Mouse (Mus musculus): ENCODE results near the gene Ptpro. TPM values are rescaled to one million over a fixed set of nuclear protein-coding genes. Genes with fewer than 3 reads are reported as not detected.
A peak's percentile ranks its signal among the peaks of the same experiment; 100 is the strongest.

Ptpro gene
- total RNA-seq, 2 experiments from 2014 or later, result 24.6 to 41.4 TPM

DNA sequence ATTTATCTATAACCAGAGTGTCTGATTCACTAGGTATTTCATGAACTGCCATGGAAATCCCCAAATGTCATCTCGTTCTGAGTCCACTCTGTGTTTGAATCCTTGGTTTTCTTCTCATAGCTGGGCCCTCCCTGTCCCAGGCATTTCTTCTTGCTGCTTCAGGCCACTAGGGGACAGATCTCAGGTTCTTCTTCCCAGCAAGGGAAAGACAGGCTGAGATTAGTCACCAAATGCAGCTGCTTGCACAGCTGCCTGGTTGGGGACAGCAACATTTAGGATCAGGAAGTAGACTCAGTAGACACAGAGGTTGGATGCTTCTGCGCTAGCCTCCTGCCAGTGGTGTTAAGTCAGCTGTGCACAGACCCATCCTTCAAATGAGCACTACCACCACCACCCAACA is 113.5 kb downstream of the Ptpro start:
- intact Hi-C loops (cut with DNase I), result loop anchor here (10.0 kb wide), 1 partner anchor 111 kb away; the partner anchor contains the start of gene Ptpro
- no peak for DNase-seq (ENCODE audit: low spot score in 2 of 2)

- DNase-seq (ENCODE audit: low spot score in 2 of 2), result no peak
- intact Hi-C loops (cut with DNase I), result no loop called here
Observed at GRCm38 (mm10) chr6:137370745-137371144, 118.6 kb downstream of the Ptpro start.

GRCm38 (mm10) chr6:137371455-137371854 is 119.3 kb downstream of the Ptpro start:
- DNase-seq (ENCODE audit: low spot score in 2 of 2), result no peak
- intact Hi-C loops (cut with DNase I), result no loop called here

DNA sequence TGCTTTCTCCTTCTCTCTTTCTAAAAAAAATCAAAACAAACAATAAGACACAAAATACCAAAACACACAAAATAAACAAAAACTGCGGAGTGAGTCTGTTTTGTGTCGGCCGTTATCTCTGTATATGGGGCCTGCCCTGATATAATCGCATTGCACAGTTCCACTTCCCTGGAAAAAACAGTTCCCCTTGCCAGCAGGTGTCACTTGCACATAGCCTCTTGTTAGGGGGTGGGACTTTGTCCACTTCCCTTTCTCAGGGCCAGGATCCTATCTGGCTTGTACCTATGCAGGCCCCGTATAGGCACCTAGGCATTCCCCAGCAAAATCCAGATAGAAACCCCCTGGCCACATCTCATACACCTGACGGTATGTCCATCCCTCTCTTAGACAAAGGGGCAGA is 121.8 kb downstream of the Ptpro start:
- intact Hi-C loops (cut with DNase I), result no loop called here
- no peak for DNase-seq (ENCODE audit: low spot score in 2 of 2)

- no peak for DNase-seq (ENCODE audit: low spot score in 2 of 2)
- intact Hi-C loops (cut with DNase I), result no loop called here
Observed at GRCm38 (mm10) chr6:137382546-137382945, 130.4 kb downstream of the Ptpro start.

GRCm38 (mm10) chr6:137386344-137386743 is 134.2 kb downstream of the Ptpro start:
- no peak for DNase-seq (ENCODE audit: low spot score in 2 of 2)
- intact Hi-C loops (cut with DNase I), result no loop called here

DNA sequence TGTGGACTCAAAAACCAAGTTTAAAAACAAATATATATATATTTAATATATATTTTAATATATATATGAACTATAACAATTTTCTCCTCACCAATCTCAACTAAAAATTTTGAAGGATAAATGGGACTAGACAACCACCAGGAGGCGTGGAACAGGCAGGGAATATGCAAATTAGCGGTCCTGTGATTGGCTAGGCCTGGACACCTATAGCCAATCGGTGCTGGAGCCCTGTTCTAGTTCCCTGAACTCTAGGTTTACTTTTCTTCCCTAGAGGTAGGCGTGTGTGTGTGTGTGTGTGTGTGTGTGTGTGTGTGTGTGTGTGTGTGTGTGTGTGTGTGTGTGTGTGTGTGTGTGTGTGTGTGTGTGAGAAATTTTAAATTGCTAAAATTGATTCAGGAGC is 134.8 kb downstream of the Ptpro start:
- no peak for DNase-seq (ENCODE audit: low spot score in 2 of 2)
- intact Hi-C loops (cut with DNase I), result no loop called here

- intact Hi-C loops (cut with DNase I), result no loop called here
- DNase-seq (ENCODE audit: low spot score in 2 of 2), result no peak
Observed at GRCm38 (mm10) chr6:137395075-137395474, 143.0 kb downstream of the Ptpro start.

DNA sequence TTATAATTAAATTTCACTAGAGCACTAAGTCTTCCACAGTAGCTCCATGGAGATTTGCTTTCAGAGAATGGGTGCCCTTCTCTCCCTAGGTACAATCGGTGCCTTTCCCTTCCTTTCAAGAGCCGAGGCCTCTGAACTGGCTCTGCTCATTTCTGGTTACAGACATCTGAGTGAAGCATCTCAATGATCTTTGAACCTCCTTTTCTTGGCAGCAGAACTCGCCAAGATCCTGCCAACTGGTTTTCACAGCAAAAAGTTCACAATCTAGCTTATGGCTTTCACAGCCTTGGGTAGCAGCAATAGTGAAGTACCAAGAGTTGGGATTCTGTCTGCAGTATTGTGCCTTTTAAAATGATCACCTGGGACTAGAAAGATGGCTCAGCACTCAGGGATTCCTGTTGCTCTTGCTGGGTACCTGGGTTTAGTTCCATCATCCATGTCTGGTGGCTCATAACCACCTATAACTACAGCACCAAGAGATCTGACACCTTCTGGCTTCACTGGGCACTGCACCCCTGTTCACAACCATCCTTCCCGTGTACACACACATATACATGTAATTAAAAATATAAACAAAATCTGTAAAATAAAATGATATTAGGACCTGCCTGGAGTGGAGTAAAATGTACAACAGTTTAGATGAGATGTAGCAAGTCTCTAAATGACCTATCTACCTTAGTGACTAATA is 144.1 kb downstream of the Ptpro start:
- intact Hi-C loops (cut with DNase I), result loop anchor here (2.0 kb wide), 1 partner anchor 189 kb away; no protein-coding TSS in a partner anchor
- no peak for DNase-seq (ENCODE audit: low spot score in 2 of 2)

- intact Hi-C loops (cut with DNase I), result loop anchor here (2.0 kb wide), 1 partner anchor 191 kb away; no protein-coding TSS in a partner anchor
- no peak for DNase-seq (ENCODE audit: low spot score in 2 of 2)
Observed at GRCm38 (mm10) chr6:137397358-137397757, 145.2 kb downstream of the Ptpro start.

GRCm38 (mm10) chr6:137404196-137404595 is 152.1 kb downstream of the Ptpro start:
- intact Hi-C loops (cut with DNase I), result no loop called here
- DNase-seq (ENCODE audit: low spot score in 2 of 2), result no peak

GRCm38 (mm10) chr6:137405690-137406089 is 153.6 kb downstream of the Ptpro start:
- no peak for DNase-seq (ENCODE audit: low spot score in 2 of 2)

DNA sequence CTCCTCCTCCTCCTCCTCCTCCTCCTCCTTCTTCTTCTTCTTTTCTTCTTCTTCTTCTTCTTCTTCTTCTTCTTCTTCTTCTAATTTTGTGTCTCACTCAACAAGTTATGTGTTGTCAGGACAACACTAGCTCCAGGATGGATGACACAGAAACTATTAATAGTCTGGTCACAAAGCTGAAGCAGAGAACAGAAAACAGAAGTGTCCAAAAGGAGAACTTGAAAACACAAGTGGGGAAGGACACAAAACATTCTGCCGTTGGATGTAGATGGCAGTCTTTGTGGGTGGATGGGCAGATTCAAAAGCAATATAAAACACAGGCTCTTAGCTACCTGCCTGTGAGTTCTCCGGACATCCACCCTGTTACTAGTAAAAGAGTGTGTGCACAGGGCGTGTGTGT is 158.4 kb downstream of the Ptpro start:
- DNase-seq (ENCODE audit: low spot score in 2 of 2), result no peak
- intact Hi-C loops (cut with DNase I), result no loop called here

More at GRCm38 (mm10) chr6:137405690-137406089, 153.6 kb downstream of the Ptpro start:
- intact Hi-C loops (cut with DNase I), result no loop called here

- DNase-seq (ENCODE audit: low spot score in 2 of 2), result no peak
- intact Hi-C loops (cut with DNase I), result no loop called here
Observed at GRCm38 (mm10) chr6:137411901-137412378, 159.8 kb downstream of the Ptpro start.

DNA sequence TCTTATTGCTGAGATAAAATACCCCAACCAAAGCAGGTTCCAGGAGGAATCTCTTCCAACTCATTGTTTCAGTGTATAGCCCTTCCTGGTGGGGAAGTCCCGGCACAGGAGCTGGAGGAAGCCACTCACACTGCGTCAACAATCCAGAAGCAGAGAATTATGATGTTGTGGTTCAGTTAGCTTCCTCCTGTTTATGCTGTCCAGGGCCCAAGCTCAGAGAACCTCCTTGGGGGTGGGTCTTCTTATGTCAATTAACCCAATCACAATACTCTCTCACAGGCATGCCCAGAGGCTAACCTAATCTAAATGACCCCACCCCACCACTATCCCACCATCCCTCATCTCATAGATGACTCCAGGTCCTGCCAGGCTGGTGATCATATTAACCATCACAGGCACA is 160.9 kb downstream of the Ptpro start:
- intact Hi-C loops (cut with DNase I), result no loop called here
- no peak for DNase-seq (ENCODE audit: low spot score in 2 of 2)

DNA sequence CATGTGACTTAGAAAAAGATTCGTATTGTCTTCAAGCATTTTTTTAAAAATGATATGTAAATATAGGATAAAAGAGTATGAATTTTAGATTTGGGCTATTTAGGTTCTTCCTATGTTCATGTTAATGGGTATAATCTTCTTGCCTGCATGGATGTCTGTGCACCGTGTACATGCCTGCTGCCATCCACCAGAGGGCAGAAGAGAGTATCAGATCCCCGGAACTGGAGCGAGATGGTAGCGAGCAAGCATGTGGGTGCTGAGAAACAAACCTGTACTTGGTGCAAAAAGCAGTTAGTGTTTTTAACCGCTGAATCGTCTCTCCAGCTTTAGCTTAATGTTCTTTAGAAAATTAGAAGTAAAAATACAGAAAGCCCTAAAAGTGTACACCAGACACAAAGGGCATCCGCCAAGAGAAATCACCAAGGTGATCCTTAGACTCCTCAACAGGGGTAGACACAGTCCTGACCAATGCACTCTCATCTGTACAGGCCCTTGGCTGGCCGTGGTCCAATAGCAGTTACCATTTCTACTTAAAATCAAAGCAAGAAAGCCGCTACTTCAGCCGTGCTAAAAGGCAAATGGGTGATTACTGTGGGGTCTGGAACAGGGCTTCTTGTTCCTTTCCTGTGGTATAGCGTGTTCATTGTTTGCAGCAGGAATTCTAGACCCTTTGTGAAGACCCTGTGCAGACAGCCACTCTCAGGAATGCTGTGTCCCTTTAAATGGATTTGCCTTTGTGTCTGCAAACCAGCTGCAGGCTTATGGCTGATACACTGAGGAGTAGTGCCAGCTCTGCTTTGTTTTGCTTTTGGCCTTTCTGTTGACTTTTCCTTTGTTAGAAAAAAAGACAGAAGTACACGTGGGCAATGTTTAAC is 162.6 kb downstream of the Ptpro start:
- peak in 1 of 2 experiments; percentile 35 for DNase-seq (ENCODE audit: low spot score in 2 of 2)
- intact Hi-C loops (cut with DNase I), result no loop called here

DNA sequence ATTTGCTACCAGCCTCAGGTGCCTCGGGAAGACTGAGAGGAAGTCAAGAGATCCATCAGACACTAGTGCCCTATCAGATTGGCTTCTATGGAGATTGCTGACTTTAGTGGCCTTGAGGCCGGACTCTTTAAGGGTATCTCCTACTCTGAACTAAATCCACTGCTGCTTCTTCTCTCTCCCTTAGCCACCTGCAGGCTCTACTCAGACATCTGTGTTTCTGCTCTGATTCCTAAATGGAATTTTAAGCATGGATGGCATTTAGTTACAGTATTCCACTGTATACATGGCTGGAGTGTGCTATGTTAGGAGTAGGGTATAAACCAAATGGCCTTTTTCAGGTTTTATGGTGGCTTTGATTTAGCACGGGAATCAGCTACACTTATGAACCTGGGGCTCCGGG is 170.7 kb downstream of the Ptpro start:
- DNase-seq (ENCODE audit: low spot score in 2 of 2), result no peak
- intact Hi-C loops (cut with DNase I), result no loop called here

DNA sequence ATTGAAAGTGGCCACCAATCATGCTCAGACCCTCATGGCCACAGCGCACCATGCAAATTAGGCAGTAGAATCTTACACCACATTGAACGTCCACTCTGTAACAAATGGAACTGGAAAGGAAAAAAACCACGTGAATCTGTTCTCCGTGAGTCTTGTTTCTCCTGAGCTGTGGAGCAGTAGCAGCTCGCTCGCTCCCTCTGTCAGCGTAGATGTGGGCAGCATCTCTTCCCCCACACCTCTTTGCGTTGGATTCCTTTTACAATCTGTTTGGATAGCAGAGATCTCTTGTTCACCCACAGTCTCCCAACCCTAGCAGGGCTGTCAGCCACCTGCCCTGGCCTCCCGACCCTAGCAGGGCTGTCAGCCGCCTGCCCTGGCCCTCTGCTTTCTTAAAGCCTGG is 171.7 kb downstream of the Ptpro start:
- DNase-seq (ENCODE audit: low spot score in 2 of 2), result no peak
- intact Hi-C loops (cut with DNase I), result no loop called here

DNA sequence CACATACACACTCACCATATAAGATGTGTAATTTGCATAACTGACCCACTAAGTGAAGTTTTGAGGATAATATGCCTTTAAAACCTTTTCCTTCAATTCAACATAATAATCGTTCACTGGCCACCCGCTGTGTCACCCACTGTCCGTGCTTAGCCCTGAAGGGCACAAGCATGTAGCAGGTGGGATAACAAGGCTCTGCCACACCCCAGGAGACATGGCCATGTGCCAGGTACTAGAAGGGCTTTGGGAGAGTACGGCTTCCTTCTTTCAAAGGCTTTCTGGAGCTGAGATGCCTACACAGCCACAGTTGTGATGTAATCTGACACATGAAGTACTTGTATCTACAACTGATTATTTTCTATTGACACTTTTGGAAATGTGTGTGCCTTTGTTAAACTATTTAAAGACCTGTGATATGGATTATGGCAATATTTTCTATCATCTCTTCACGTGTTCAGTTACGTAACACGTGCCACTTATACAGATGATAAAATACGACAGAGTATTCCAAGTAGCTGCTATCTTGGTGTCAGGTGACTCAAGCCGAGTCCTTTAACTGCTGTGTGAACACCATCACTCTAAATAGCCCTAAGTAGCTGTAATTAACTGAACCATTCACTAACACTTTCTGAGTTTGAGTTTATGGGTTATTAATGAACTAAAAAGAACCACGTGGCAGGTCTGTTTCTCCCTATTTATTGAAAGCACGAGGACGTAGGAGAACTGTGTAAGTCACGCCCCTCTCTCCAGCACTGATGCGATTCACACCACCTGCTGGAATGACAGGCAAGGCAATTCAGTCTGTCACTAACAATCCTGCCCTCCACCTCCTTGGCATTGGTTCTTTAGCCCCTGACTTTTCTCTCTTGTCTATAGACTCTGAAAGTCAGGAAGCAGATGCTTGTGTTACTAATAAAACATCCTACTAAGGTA is 173.6 kb downstream of the Ptpro start:
- intact Hi-C loops (cut with DNase I), result no loop called here
- no peak for DNase-seq (ENCODE audit: low spot score in 2 of 2)

Measured in left cerebral cortex, postnatal 36 days (tissue).